Mouse (Mus musculus) mature B cell (primary cell): ENCODE measurements around the gene Fkbp14.

ENCODE experiments used
- in situ Hi-C: fragments of 300-500 bp; cut with MboI; formaldehyde crosslinking; loops from 2 replicates; pipeline ENCODE4 v1.14.3; 2019

Fkbp14 gene

DNA sequence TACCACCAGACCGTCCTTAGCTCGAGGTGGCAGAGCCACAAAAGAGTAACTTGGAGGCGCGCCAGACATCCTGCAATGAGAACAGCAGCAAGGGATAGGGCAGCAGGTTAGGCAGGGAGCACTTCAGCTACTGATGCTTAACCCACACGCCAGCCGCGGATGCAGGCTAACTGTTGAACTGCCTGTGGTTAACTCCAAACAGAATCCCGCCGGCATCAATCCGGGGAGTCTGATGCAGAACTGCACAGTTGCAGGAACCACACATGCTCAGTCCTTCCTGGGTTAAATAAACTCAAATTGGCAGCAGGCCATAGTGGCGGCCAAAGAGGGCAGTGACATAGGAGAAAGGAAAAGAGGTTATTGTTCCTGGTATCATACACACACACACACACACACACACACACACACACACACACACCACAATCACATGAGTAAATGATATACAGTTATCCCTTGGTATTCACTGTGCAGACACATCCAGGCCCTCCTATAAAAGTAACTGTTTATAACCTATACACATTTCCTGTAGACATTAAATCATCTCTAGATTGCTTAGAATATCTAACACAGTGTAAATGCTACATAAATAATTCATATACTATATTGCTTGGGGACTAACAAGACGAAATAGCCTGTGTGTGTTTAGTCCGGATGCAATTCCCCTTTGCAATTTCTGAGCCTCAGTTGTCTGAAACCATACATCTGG, 48.6 kb downstream of the Fkbp14 start:
- in situ Hi-C loops: no loop called here

GRCm38 (mm10) chr6:54543646-54544045, 53.5 kb downstream of the Fkbp14 start:
- in situ Hi-C loops: no loop called here

GRCm38 (mm10) chr6:54542836-54543235, 54.3 kb downstream of the Fkbp14 start:
- in situ Hi-C loops: no loop called here

DNA sequence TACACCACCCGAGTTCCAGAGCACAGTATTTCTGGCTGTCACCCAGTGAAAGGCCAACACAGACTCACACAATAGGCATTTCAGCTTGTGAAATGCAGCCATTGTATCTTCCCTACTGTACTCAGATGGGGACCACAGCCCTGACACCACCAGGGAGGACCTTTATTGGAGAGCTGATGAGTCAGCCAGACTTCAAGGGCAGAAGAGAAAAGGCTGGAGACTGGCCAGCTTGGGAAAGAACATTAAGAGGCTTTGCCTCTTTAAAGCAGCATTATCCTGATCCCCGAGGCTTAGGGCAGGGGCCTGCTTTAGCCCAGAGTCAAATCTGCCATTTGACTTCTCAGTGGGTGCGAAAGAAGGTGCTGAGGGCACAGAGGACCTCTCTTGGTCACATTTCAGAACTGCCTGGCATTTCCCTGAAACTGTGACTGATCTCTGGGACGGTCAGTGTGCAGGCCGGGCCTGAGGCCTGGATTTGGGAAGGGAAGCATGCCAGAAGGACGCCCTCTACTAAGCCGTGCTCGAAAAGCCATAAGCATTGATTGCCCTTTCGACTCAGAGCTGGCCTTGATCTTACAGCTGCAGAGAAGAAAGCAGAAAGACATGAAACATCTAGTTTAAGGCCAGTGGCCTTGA, 56.7 kb downstream of the Fkbp14 start:
- in situ Hi-C loops: no loop called here

DNA sequence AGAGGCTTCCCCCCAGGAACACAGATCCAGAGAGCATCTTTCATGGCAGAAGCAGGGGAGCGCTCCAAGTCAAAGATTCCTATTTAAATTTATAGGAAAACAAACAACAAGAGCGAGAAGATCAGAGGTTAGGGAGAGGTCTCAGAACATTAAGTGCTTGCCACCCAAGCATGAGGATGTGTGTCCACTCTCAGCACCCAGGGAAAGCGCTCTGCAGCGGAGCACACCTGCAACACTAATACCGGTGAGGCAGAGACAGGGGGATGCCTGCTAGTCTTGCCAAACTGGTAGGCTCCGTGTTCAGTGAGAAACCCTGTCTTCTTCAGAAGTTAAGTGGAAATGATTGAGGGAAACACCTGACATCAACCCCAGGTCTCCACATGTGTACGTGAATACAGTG, 57.7 kb downstream of the Fkbp14 start:
- in situ Hi-C loops: no loop called here

DNA sequence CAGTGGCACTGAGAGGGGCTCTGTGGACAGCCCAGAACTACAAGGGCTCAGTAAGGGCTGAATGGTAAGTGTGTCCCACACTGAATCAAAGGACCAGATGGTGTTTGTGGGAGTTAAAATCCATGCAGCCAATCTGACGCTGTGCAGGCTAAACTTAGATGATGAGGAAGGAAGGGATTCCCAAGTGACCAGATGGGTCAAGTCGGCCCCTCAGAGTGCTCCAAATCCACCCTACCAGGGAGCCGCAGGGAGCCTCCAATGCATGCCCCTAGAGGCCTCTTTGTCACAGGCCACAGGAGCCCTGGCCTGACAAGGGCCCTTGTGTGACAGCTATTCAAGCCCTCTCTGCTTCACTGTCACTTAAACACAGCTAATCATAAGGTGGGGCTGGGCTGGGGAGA, 58.3 kb downstream of the Fkbp14 start:
- in situ Hi-C loops: no loop called here

DNA sequence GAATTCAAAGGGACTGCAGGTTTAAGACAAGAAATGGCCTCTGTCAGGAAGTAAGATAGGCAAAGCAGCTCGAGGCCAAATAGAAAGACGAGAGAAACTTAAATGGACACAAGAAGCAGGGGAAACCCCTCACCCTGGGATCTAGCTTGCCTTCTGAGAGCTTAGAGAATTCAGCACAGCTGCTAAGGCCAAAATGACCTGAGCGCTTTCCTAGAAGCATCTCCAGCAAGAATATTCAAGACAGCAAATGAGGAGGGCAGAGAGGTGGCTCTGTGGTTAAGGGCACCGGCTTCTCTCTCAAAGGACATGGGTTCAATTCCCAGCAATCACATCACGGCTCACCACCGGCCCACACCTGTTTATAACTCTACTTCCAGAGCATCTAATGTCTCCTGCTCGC, 60.1 kb downstream of the Fkbp14 start:
- in situ Hi-C loops: no loop called here

- in situ Hi-C loops: no loop called here
Measured at GRCm38 (mm10) chr6:54535485-54535884, 61.6 kb downstream of the Fkbp14 start.

- in situ Hi-C loops: no loop called here
Measured at GRCm38 (mm10) chr6:54531048-54531481, 66.0 kb downstream of the Fkbp14 start.

DNA sequence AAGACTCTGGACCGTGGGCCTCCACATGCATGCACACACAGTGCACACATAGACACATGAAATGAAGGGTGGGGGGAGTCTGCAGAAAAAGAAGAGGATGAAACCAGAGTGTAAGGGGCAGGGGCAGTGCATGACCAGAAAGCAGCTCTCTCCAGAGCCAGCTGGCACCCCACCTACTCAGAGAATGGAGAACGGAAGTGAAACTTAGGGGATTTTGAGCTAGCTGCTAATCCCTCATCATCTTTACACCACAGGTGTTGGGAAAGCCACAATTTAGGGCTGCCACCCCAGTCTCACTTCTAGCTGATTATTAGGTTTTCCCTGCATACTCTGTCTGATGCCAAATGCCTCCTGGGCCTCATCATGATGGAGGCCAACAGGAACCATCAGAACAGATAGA, 66.9 kb downstream of the Fkbp14 start:
- in situ Hi-C loops: no loop called here

DNA sequence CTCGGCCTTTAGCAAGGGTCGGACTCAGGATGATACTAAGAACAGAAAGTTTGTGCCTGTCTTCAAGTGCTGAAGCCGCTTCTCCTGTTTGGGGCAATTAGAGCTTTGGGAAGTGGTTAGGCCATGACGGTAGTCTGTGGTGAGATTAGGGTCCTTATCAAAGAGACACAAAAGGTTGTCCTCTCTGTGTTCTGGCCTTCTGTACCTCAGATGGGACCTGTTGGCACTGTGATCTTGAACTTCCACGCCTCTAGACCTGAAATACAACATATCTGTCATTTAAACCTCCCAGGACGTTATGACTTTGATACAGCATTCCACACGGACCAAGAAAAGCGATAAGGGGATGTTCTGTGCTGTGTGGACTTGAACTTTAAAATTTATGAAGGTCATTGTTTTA, 68.4 kb downstream of the Fkbp14 start:
- in situ Hi-C loops: no loop called here
